Mouse (Mus musculus) testis, adult 2 months (tissue): ENCODE measurements at regions not wholly inside any gene's neighbourhood (a gene's known extent, or its start where the extent isn't known, plus 50 kb on each side); places are given as distances from the start of the nearest gene placed in this dataset.

Experiments
- CTCF ChIP-seq: fragments of 200-500 bp; IDR thresholded peaks from 2 replicates; pipeline ENCODE4 v1.5.1; 2012; ENCODE audit warnings: low read depth, mild to moderate bottlenecking, inconsistent platforms, low read length, moderate library complexity; ENCODE audit not compliant: control insufficient read depth, insufficient read depth, insufficient replicate concordance
- POLR2A ChIP-seq: fragments of 200-500 bp; IDR thresholded peaks from 2 replicates; pipeline ENCODE4 v1.6.1; 2012; ENCODE audit warnings: low read depth, mild to moderate bottlenecking, inconsistent platforms, low read length, moderate library complexity; ENCODE audit not compliant: control insufficient read depth

- TF ChIP-seq POLR2A (no peak), CTCF (no peak)
These were observed 130.5 kb downstream of the Ets2 start for GRCm38 (mm10) chr16:95832346-95832739.
